Mouse (Mus musculus): ENCODE data around the gene Rps6kl1.

Rps6kl1 gene

DNA sequence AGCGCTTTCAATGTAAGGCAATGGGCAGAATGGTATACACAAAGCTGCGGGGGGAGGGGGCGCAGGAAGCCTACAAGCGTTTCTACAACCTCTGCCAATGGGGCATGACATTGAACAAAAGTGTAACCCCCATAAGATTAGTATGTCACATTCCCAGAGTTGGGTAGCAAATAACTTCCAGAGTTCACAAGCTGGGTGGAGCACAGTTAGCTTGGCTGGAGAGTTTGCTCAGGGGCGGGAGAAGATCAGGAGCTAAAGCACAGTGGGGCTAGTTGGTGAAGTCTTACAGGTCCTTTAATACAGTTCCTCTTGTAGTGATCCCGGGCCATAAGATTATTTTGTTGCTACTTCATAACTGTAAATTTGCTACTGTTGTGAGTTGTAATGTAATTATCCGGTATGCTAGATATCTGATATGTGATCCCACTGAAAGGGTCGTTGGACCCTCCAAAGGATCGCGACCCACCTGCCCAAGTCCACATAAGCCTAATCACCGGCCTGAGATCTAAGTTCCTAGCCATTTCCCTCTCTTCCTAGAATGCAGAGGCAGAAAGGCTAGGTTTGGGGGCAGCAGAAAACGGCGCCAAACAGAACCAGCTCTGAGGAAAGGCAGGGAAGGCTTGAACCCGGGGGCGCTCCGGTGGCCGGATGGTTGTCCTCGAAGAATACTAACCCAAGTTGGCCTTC is 40.9 kb downstream of the Rps6kl1 start:
- in situ Hi-C loops (cut with MboI, MseI) = no loop called here

DNA sequence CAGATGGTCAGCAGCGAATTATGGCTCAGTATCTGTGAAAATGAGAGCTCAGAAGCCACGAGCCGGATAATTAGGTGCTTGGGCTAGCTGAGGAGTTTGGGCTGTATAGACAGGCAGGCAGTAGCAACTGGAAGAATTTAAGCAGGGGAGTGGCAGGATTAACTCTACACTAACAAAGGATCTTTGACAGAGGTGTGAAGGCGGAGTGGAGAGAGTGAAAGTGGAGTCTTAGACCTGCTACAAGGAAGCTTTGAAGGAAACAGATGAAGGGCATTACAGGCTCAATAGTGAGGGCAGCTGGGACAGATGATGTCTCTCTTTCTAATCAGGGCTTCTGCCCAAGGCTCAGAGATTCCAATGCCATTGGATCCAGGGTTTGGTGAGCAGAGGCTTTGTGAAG is 41.6 kb downstream of the Rps6kl1 start:
- in situ Hi-C loops (cut with MboI, MseI) = no loop called here

- in situ Hi-C loops (cut with MboI, MseI) = no loop called here
These were observed 42.4 kb downstream of the Rps6kl1 start for GRCm38 (mm10) chr12:85108643-85109042.

- in situ Hi-C loops (cut with MboI, MseI) = no loop called here
These were observed 44.8 kb downstream of the Rps6kl1 start for GRCm38 (mm10) chr12:85106292-85106691.

DNA sequence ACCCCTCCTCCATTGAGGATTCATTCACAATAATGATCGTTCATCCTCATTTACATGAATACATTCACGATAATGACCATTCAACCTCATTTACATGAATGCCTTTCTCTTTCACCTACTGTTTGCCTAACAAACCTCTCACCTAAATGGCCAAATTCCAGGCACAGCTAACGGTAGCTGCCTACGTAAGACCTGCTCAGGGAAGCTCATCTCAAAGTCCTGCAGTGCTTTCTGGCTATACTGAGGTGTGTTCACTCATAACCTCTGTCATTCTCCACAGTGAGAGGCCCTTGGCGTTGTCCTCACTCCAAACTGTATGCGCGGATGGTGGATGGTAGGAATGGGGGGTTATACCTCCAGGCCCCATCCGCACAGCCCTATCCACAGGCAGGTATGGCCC is 46.3 kb downstream of the Rps6kl1 start:
- in situ Hi-C loops (cut with MboI, MseI) = no loop called here

- in situ Hi-C loops (cut with MboI, MseI) = no loop called here
These were observed 48.0 kb downstream of the Rps6kl1 start for GRCm38 (mm10) chr12:85103096-85103495.

DNA sequence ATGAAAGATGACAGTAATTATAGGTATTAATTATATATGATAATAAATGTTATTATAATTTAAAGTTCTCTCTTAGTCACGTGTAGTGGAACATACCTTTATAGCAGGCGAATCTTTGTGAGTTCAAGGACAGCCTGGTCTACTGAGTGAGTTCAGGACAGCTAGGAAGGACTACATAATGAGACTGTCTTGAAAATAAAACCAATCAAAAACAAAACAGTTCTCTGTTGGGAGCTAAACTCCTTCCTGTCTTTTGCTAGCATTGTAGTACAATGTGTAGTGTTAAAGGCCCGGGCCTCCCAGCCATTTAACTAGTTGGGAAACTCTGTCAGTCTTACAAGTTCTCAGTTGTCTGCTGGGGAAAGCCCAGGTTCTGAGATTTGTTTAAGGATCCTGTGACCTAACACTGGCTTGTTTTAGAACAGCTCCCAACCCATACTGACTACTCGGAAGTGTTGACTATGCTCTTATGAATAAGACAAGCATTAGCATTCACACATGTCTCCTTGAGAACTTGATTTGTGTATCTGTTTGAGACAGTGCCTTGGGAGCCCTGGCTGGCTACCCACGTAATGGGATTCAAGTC is 49.5 kb downstream of the Rps6kl1 start:
- in situ Hi-C loops (cut with MboI, MseI) = no loop called here

GRCm38 (mm10) chr12:85101001-85101400 is 50.1 kb downstream of the Rps6kl1 start:
- in situ Hi-C loops (cut with MboI, MseI) = no loop called here

DNA sequence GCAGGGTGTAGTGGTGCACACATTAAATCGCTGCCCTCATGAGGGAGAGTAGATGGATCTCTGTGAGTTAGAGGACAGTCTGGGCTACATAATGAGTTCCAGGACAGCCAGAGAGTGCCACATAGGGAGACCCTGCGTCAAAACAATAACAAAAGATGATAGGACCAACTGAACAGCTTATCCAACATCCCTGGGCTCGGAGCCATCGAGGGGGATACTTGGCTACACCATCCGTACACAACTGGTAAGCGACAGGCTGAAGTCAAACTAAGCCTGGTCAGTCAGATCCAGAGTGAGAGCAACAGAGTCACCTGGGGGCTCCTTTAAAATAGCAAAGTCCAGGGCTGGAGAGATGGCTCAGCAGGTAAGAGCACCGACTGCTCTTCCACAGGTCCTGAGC is 55.2 kb downstream of the Rps6kl1 start:
- in situ Hi-C loops (cut with MboI, MseI) = loop anchor here (10.0 kb wide), 1 partner anchor 451 kb away; the partner anchor contains the start of gene Vrtn

DNA sequence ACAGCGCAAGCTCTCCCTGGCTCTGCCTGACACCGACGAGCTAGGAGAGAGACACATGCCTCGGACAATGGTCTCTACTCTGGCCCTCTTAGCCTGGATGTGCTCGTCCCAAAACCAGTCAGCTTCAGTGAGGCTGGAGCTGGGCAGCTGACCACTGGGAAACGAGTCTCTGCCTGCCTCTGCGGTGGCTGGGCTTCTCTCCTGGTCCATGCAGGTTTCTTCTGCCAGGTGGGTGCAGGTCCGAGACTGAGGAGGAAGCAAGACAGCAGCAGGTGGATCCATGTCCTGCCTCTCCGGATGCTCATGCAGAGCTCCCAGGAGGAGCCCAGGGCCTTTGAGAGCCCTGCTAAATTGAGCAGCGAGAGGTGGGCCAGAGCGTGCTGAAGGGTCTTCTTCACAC is 55.9 kb downstream of the Rps6kl1 start:
- in situ Hi-C loops (cut with MboI, MseI) = loop anchor here (10.0 kb wide), 1 partner anchor 450 kb away; the partner anchor contains the start of gene Vrtn

GRCm38 (mm10) chr12:85094706-85095105 is 56.4 kb downstream of the Rps6kl1 start:
- in situ Hi-C loops (cut with MboI, MseI) = loop anchor here (10.0 kb wide), 1 partner anchor 450 kb away; the partner anchor contains the start of gene Vrtn

GRCm38 (mm10) chr12:85094010-85094409 is 57.1 kb downstream of the Rps6kl1 start:
- in situ Hi-C loops (cut with MboI, MseI) = loop anchor here (10.0 kb wide), 1 partner anchor 449 kb away; the partner anchor contains the start of gene Vrtn

- in situ Hi-C loops (cut with MboI, MseI) = loop anchor here (10.0 kb wide), 1 partner anchor 447 kb away; the partner anchor contains the start of gene Vrtn
These were observed 58.9 kb downstream of the Rps6kl1 start for GRCm38 (mm10) chr12:85092214-85092613.

DNA sequence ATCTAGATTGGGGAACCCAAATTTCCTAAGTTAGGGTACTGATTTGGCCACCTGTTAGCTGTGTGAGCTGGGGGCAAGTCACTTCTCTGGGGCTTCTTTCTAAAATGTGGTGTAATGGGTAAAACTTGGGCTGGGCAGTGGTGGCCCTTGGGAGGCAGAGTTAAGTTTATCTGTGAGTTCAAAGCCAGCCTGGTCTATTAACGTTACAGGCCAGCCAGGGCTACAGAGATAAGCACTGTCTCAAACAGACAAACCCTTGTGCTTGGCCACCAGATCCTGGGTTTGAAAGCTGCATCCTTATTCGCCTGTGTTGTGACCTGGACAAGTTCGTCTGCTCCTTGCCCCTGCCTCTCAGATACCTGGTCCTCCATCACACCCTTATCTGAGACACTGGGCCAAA is 59.9 kb downstream of the Rps6kl1 start:
- in situ Hi-C loops (cut with MboI, MseI) = loop anchor here (10.0 kb wide), 1 partner anchor 446 kb away; the partner anchor contains the start of gene Vrtn

DNA sequence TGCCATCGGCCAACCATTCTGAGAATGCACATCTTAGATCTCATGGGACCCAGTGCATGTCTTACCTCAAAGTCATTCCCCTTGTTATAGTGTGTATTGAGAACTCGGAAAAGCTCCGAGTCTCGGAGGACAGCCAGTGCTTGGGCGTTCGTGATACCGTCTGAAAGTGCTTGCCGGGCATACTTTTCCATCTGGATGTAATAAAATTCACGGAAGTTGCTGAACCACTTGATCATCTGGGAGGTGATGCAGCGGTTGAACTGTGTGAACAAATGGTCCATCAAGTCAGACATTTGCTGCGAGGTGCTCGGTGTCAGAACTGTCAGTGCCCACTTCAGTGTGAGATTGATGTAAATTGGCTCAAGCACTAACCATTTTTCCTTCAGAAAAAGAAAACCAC is 63.2 kb downstream of the Rps6kl1 start:
- in situ Hi-C loops (cut with MboI, MseI) = no loop called here
